ENCODE assay signal across 21 mouse cellular contexts in genomic region chr16:38447366-38447765, GRCm38 (mm10). TPM values are rescaled to one million over a fixed set of nuclear protein-coding genes. Genes with fewer than 3 reads are reported as not detected.
DNase-seq lines count a peak whose midpoint lies in the region; ATAC-seq and TF ChIP-seq lines count a peak whose summit lies in the region.
"Had no signal": no experiment of that assay in that cellular context is flagged by ENCODE, and none has a peak within 500 bp of the region (broad histone marks: within the 10 kb centered on the region; RNA-seq: fewer than 3 reads in every experiment).

No protein-coding gene starts in this region.

- no peak for ATAC-seq in embryonic facial prominence, embryonic 13.5 days (ENCODE audit: insufficient number of reproducible peaks, insufficient read depth, low FRiP score, low TSS enrichment, low read depth)
- ATAC-seq in liver, postnatal 0 days = no peak
- ATAC-seq in kidney, embryonic 16.5 days (ENCODE audit: low FRiP score, low TSS enrichment) = no peak
- ATAC-seq: CD4-positive, CD25-positive, alpha-beta regulatory T cell, adult 4 months; forebrain, embryonic 16.5 days; hindbrain, embryonic 16.5 days had no signal

- H3K4me2 ChIP-seq in embryonic facial prominence, embryonic 13.5 days = no peak overlapping the region
- H3K4me2 ChIP-seq in liver, postnatal 0 days (ENCODE audit: low read depth, low read length) = no peak overlapping the region
- no peak overlapping the region for H3K4me2 ChIP-seq in CH12.LX (ENCODE audit: insufficient read depth, low read depth, poor library complexity, severe bottlenecking)
- no peak overlapping the region for H3K4me2 ChIP-seq in kidney, embryonic 16.5 days (replicated peaks; ENCODE audit: low read depth, low read length)
- H3K4me2 ChIP-seq: forebrain, embryonic 12.5 days; heart, embryonic 12.5 days had no signal

- H3K79me2 ChIP-seq in CH12.LX (replicated peaks; ENCODE audit: control insufficient read depth, extremely low read depth, insufficient read depth, poor library complexity, severe bottlenecking) = peaks cover 21% of the 10 kb centered on the region

- H3K4me3 ChIP-seq in embryonic facial prominence, embryonic 13.5 days = no peak overlapping the region
- no peak overlapping the region for H3K4me3 ChIP-seq in embryonic facial prominence, embryonic 10.5 days
- H3K4me3 ChIP-seq in liver, postnatal 0 days (ENCODE audit: low read depth, low read length) = no peak overlapping the region
- H3K4me3 ChIP-seq in CH12.LX (replicated peaks in 1 of 3; ENCODE audit: low read depth in 2 of 3, low read length in 2 of 3, poor library complexity in 1 of 3) (no peak overlapping the region), ES-E14 (ENCODE audit: insufficient read depth in 1 of 2, low read depth in 1 of 2, low read length in 2 of 2, poor library complexity in 1 of 2, severe bottlenecking in 1 of 2) (peak overlapping the region; percentile 39 to 50; a peak in 3 of 4 replicates)
- no peak overlapping the region for H3K4me3 ChIP-seq in kidney, embryonic 16.5 days (ENCODE audit: low read length)
- H3K4me3 ChIP-seq: embryonic facial prominence, embryonic 12.5 days; forebrain, embryonic 12.5 days; heart, embryonic 12.5 days had no signal

- H3K36me3 ChIP-seq in embryonic facial prominence, embryonic 13.5 days = peaks cover 68% of the 10 kb centered on the region
- peaks cover 85% of the 10 kb centered on the region for H3K36me3 ChIP-seq in embryonic facial prominence, embryonic 10.5 days (replicated peaks)
- H3K36me3 ChIP-seq in liver, postnatal 0 days (replicated peaks; ENCODE audit: insufficient read depth, low read length) = peaks cover 29% of the 10 kb centered on the region
- peaks cover 55 to 80% of the 10 kb centered on the region in 2 experiments for H3K36me3 ChIP-seq in CH12.LX (replicated peaks in 1 of 2; ENCODE audit: control insufficient read depth in 1 of 2, insufficient read depth in 1 of 2, low read length in 1 of 2)
- peaks cover 31% of the 10 kb centered on the region for H3K36me3 ChIP-seq in ES-E14 (ENCODE audit: control insufficient read depth, insufficient read depth, low read length, poor library complexity, severe bottlenecking)
- peaks cover 54% of the 10 kb centered on the region for H3K36me3 ChIP-seq in kidney, embryonic 16.5 days (ENCODE audit: insufficient read depth, low read length)

- 87% methylated on average over 21 of the region's 21 CpGs for WGBS in embryonic facial prominence, embryonic 13.5 days
- 90% methylated on average over 21 of the region's 21 CpGs for WGBS in embryonic facial prominence, embryonic 10.5 days
- WGBS in liver, postnatal 0 days (ENCODE audit: insufficient replicate concordance) = 91% methylated on average over 21 of the region's 21 CpGs
- WGBS in kidney, embryonic 16.5 days = 89% methylated on average over 21 of the region's 21 CpGs

- 0 out of 2 replicates have a peak overlapping the region, but pooled peaks have one; percentile 78 for H3K27ac ChIP-seq in embryonic facial prominence, embryonic 13.5 days
- H3K27ac ChIP-seq in embryonic facial prominence, embryonic 10.5 days (replicated peaks) = no peak overlapping the region; the same call in 1 of the 2 replicates
- no peak overlapping the region for H3K27ac ChIP-seq in liver, postnatal 0 days (ENCODE audit: low read depth)
- no peak overlapping the region for H3K27ac ChIP-seq in CH12.LX (ENCODE audit: insufficient read depth, low read depth)
- peak overlapping the region; percentile 69 for H3K27ac ChIP-seq in ES-E14 (ENCODE audit: insufficient read depth, low read depth, low read length, poor library complexity, severe bottlenecking)
- no peak overlapping the region for H3K27ac ChIP-seq in kidney, embryonic 16.5 days (ENCODE audit: low read length)
- H3K27ac ChIP-seq: embryonic facial prominence, embryonic 12.5 days; forebrain, embryonic 12.5 days had no signal

- peaks cover 39% of the 10 kb centered on the region for H3K4me1 ChIP-seq in embryonic facial prominence, embryonic 13.5 days
- H3K4me1 ChIP-seq in embryonic facial prominence, embryonic 10.5 days = peaks cover 35% of the 10 kb centered on the region
- peaks cover 16% of the 10 kb centered on the region for H3K4me1 ChIP-seq in liver, postnatal 0 days (ENCODE audit: insufficient read depth)
- H3K4me1 ChIP-seq in CH12.LX (ENCODE audit: control insufficient read depth in 1 of 2, insufficient read depth in 2 of 2) (peaks cover 14 to 53% of the 10 kb centered on the region in 2 experiments), ES-E14 (ENCODE audit: control insufficient read depth in 2 of 2, insufficient read depth in 2 of 2, low read length in 2 of 2, poor library complexity in 1 of 2) (peaks cover 6 to 8% of the 10 kb centered on the region in 2 experiments; a peak in 3 of 4 replicates)
- peaks cover 11% of the 10 kb centered on the region for H3K4me1 ChIP-seq in kidney, embryonic 16.5 days (ENCODE audit: insufficient read depth, low read length)

- no peaks in the 10 kb centered on the region for H3K9me3 ChIP-seq in embryonic facial prominence, embryonic 13.5 days
- H3K9me3 ChIP-seq in embryonic facial prominence, embryonic 10.5 days = no peaks in the 10 kb centered on the region; the same call in none of the 2 replicates
- H3K9me3 ChIP-seq in liver, postnatal 0 days (ENCODE audit: low read length) = no peaks in the 10 kb centered on the region
- peaks cover 14% of the 10 kb centered on the region for H3K9me3 ChIP-seq in CH12.LX (replicated peaks; ENCODE audit: low read length)
- no peaks in the 10 kb centered on the region for H3K9me3 ChIP-seq in ES-E14 (ENCODE audit: control insufficient read depth, insufficient read depth, low read depth, low read length)
- no peaks in the 10 kb centered on the region for H3K9me3 ChIP-seq in kidney, embryonic 16.5 days (ENCODE audit: low read length)
- H3K9me3 ChIP-seq: embryonic facial prominence, embryonic 12.5 days; forebrain, embryonic 12.5 days had no signal

- no peak for TF ChIP-seq EP300 in liver, postnatal 0 days (IDR thresholded peaks at IDR 0.05; ENCODE audit: low read depth)
- TF ChIP-seq EP300 in CH12.LX (IDR thresholded peaks at IDR 0.05; ENCODE audit: low read length) = no peak

- TF ChIP-seq RAD21 in CH12.LX (IDR thresholded peaks at IDR 0.05; ENCODE audit: low read depth, low read length) = peak; percentile 26

- in situ Hi-C loops in CH12.LX (cut with MboI; ENCODE audit: low pct_ligation_motif_present, low pct_unique_long_range_greater_than_20kb, low sequenced_read_pairs) (no loop called here), ES-E14 (cut with MboI; ENCODE audit: low sequenced_read_pairs in 2 of 2, unreplicated experiment in 2 of 2) (no loop called here)

- no peak for TF ChIP-seq POLR2A in CH12.LX (IDR thresholded peaks at IDR 0.05; ENCODE audit: low read depth, low read length)

- H3K9ac ChIP-seq in embryonic facial prominence, embryonic 13.5 days = no peak overlapping the region
- no peak overlapping the region for H3K9ac ChIP-seq in liver, postnatal 0 days (replicated peaks)
- H3K9ac ChIP-seq in CH12.LX (ENCODE audit: insufficient read depth, low read depth) = no peak overlapping the region
- peak overlapping the region; percentile 78; the same call in 1 of the 2 replicates for H3K9ac ChIP-seq in ES-E14 (ENCODE audit: insufficient read depth, low read depth, low read length, poor library complexity, severe bottlenecking)
- no peak overlapping the region for H3K9ac ChIP-seq in kidney, embryonic 16.5 days (replicated peaks; ENCODE audit: low read length)
- H3K9ac ChIP-seq: embryonic facial prominence, embryonic 12.5 days; forebrain, embryonic 12.5 days; heart, embryonic 12.5 days had no signal

- 0 out of 2 replicates have a peak, but pooled peaks have one; percentile 17 for TF ChIP-seq CTCF in liver, postnatal 0 days (IDR thresholded peaks at IDR 0.05; ENCODE audit: low read depth)
- peak in 1 of 2 experiments; percentile 43; a peak in 2 of 4 replicates for TF ChIP-seq CTCF in CH12.LX (conservative IDR thresholded peaks at IDR 0.05 in 1 of 2, IDR thresholded peaks at IDR 0.05 in 1 of 2; ENCODE audit: low read depth in 2 of 2, low read length in 2 of 2)

- no peak for DNase-seq in embryonic facial prominence, embryonic 10.5 days (ENCODE audit: low spot score)
- DNase-seq in liver, postnatal 0 days = no peak
- DNase-seq in liver (no peak), CH12.LX (ENCODE audit: extremely low read depth) (no peak), ES-E14 (ENCODE audit: low read depth, low spot score) (no peak)
- DNase-seq in T-cell, adult 2 months (ENCODE audit: low spot score) = no peak
- DNase-seq: adrenal gland, adult 8-10 months; adrenal gland, postnatal 36 days; B cell, adult 2 months; cerebellum, adult 2 months; gastrocnemius, postnatal 10 days; heart, postnatal 36 days had no signal

- H3K27me3 ChIP-seq in embryonic facial prominence, embryonic 13.5 days = no peaks in the 10 kb centered on the region
- no peaks in the 10 kb centered on the region for H3K27me3 ChIP-seq in embryonic facial prominence, embryonic 10.5 days (replicated peaks; ENCODE audit: low read depth, poor library complexity, severe bottlenecking)
- H3K27me3 ChIP-seq in liver, postnatal 0 days (ENCODE audit: insufficient read depth, low read length) = no peaks in the 10 kb centered on the region
- no peaks in the 10 kb centered on the region for H3K27me3 ChIP-seq in CH12.LX (replicated peaks)
- H3K27me3 ChIP-seq in kidney, embryonic 16.5 days (ENCODE audit: insufficient read depth, low read length) = no peaks in the 10 kb centered on the region
- H3K27me3 ChIP-seq: embryonic facial prominence, embryonic 12.5 days; forebrain, embryonic 12.5 days; heart, embryonic 12.5 days had no signal

- dilution Hi-C loops in CH12.LX (cut with MboI; ENCODE audit: extremely low pct_ligation_motif_present, extremely low pct_unique_long_range_greater_than_20kb, low sequenced_read_pairs) = no loop called here

RNA-seq across cellular contexts. Expression of gene Adprh, which starts 5.1 kb away (rescaled TPM):
- 125 and 138 TPM in 2 replicates for polyA plus RNA-seq in embryonic facial prominence, embryonic 13.5 days (2015; fragmentation: Nextera tagmentation; extraction: Ambion mirVana)
- 139 and 143 TPM in 2 replicates for polyA plus RNA-seq in embryonic facial prominence, embryonic 10.5 days (2016; fragmentation: Nextera tagmentation; extraction: Ambion mirVana)
- 17.9 and 22.2 TPM in 2 replicates for polyA plus RNA-seq in liver, postnatal 0 days (2015; fragmentation: Nextera tagmentation; extraction: Ambion mirVana)
- total RNA-seq in CH12.LX (2012; rRNA removed) = 47.3 and 67.7 TPM in 2 replicates
- total RNA-seq in CH12.LX (2014; rRNA removed) = 44.9 and 45.3 TPM in 2 replicates
- 82.9 and 93.2 TPM in 2 replicates for polyA plus RNA-seq in CH12.LX (2012; ENCODE audit: insufficient read length, low read depth)
- 70.2 and 121 TPM in 2 replicates for total RNA-seq in ES-E14 (2012; rRNA removed)
- 94.3 and 102 TPM in 2 replicates for polyA plus RNA-seq in kidney, embryonic 16.5 days (2015; fragmentation: Nextera tagmentation; extraction: Ambion mirVana)

RNA-seq across cellular contexts. Expression of gene Cd80, which starts 8.0 kb away (rescaled TPM):
- polyA plus RNA-seq in embryonic facial prominence, embryonic 13.5 days (2015; fragmentation: Nextera tagmentation; extraction: Ambion mirVana) = 0.37 and 0.44 TPM in 2 replicates
- polyA plus RNA-seq in embryonic facial prominence, embryonic 10.5 days (2016; fragmentation: Nextera tagmentation; extraction: Ambion mirVana) = 0.35 and 0.39 TPM in 2 replicates
- polyA plus RNA-seq in liver, postnatal 0 days (2015; fragmentation: Nextera tagmentation; extraction: Ambion mirVana) = 0.13 and 0.15 TPM in 2 replicates
- total RNA-seq in CH12.LX (2012; rRNA removed) (43.6 and 46.2 TPM in 2 replicates), CH12.LX (2014; rRNA removed) (54.3 and 57.8 TPM in 2 replicates), ES-E14 (2012; rRNA removed) (11.1 and 15.2 TPM in 2 replicates)
- polyA plus RNA-seq in CH12.LX (2012; ENCODE audit: insufficient read length, low read depth) = 37.0 and 39.5 TPM in 2 replicates
- polyA plus RNA-seq in kidney, embryonic 16.5 days (2015; fragmentation: Nextera tagmentation; extraction: Ambion mirVana) = 0.32 and 0.41 TPM in 2 replicates

RNA-seq across cellular contexts. Expression of gene Pla1a, which starts 14.4 kb away (rescaled TPM):
- polyA plus RNA-seq in embryonic facial prominence, embryonic 13.5 days (2015; fragmentation: Nextera tagmentation; extraction: Ambion mirVana) = 0.20 and 0.69 TPM in 2 replicates
- polyA plus RNA-seq in embryonic facial prominence, embryonic 10.5 days (2016; fragmentation: Nextera tagmentation; extraction: Ambion mirVana) = not detected in 2 replicates
- 49.8 and 55.8 TPM in 2 replicates for polyA plus RNA-seq in liver, postnatal 0 days (2015; fragmentation: Nextera tagmentation; extraction: Ambion mirVana)
- total RNA-seq in CH12.LX (2012; rRNA removed) (20.6 and 27.9 TPM in 2 replicates), CH12.LX (2014; rRNA removed) (12.3 and 14.3 TPM in 2 replicates), ES-E14 (2012; rRNA removed) (4.9 and 6.0 TPM in 2 replicates)
- polyA plus RNA-seq in CH12.LX (2012; ENCODE audit: insufficient read length, low read depth) = 9.3 and 11.0 TPM in 2 replicates
- polyA plus RNA-seq in kidney, embryonic 16.5 days (2015; fragmentation: Nextera tagmentation; extraction: Ambion mirVana) = 9.4 and 10.0 TPM in 2 replicates
- total RNA-seq: MEL had no signal

Comparison
In these comparisons a context has a peak if more than half of its experiments do, and no peak if none do; other contexts are left out.
1. H3K27ac ChIP-seq: peak in embryonic facial prominence, embryonic 13.5 days (single experiment) and ES-E14 (single experiment); none in embryonic facial prominence, embryonic 10.5 days (single experiment), liver, postnatal 0 days (single experiment), CH12.LX (single experiment) and kidney, embryonic 16.5 days (single experiment).
2. H3K4me3 ChIP-seq: peak in ES-E14 (2 of 2); none in embryonic facial prominence, embryonic 13.5 days (single experiment), embryonic facial prominence, embryonic 10.5 days (single experiment), liver, postnatal 0 days (single experiment), CH12.LX (0 of 3) and kidney, embryonic 16.5 days (single experiment).
3. RNA of gene Cd80, which starts 8.0 kb away (polyA plus RNA-seq): 37.0 to 39.5 TPM in CH12.LX; 0.37 to 0.44 TPM in embryonic facial prominence, embryonic 13.5 days, 0.35 to 0.39 TPM in embryonic facial prominence, embryonic 10.5 days, 0.32 to 0.41 TPM in kidney, embryonic 16.5 days and 0.13 to 0.15 TPM in liver, postnatal 0 days; every median in the first group is over 10 times any median in the second.